Mouse (Mus musculus): ENCODE results near the gene Itgb3.

GRCm38 (mm10) chr11:104580606-104581005 is 27.2 kb upstream of the Itgb3 start:
- TF ChIP-seq GATA1 (IDR thresholded peaks at IDR 0.05; ENCODE audit: borderline replicate concordance, low read length): no peak
- no peak for TF ChIP-seq FLI1 (IDR thresholded peaks at IDR 0.05; ENCODE audit: low read length)

Measured in megakaryocyte, embryonic 14.5 days (primary cell).